Mouse (Mus musculus) embryo, embryonic 10.5 days (tissue): ENCODE measurements around the gene Lce6a.

ENCODE experiments used
- DNase-seq: peaks from one replicate; pipeline ENCODE4 v3.0.0-alpha.2; 2015; ENCODE audit warnings: low spot score

Gene Lce6a

GRCm38 (mm10) chr3:92621560-92621959 is at the start of gene Lce6a:
Lce6a (minus strand) TSS chr3:92621660.
- DNase-seq: no peak

GRCm38 (mm10) chr3:92670215-92670614 is 48.8 kb upstream of the Lce6a start, which contains the start of gene Lce1a2:
Lce1a2 (minus strand) TSS chr3:92670315.
- DNase-seq: no peak

- DNase-seq: no peak
Measured at GRCm38 (mm10) chr3:92656826-92657225, 35.4 kb upstream of the Lce6a start, which contains the start of gene Lce1b. Lce1b (minus strand) TSS chr3:92656926.

- DNase-seq: no peak
Measured at GRCm38 (mm10) chr3:92648207-92648606, 26.7 kb upstream of the Lce6a start, which contains the start of gene Lce1a1. Lce1a1 (minus strand) TSS chr3:92648307.

- no peak for DNase-seq
Measured at GRCm38 (mm10) chr3:92639854-92640253, 18.4 kb upstream of the Lce6a start.

- DNase-seq: no peak
Measured at GRCm38 (mm10) chr3:92638653-92638991, 17.2 kb upstream of the Lce6a start.

GRCm38 (mm10) chr3:92637745-92638652 is 16.5 kb upstream of the Lce6a start:
- peak; percentile 1 for DNase-seq

GRCm38 (mm10) chr3:92609804-92610203 is 11.7 kb downstream of the Lce6a start:
- no peak for DNase-seq

- no peak for DNase-seq
Measured at GRCm38 (mm10) chr3:92607392-92607791, 14.1 kb downstream of the Lce6a start, which contains the start of gene 2210017I01Rik. 2210017I01Rik (minus strand) TSS chr3:92607492.

GRCm38 (mm10) chr3:92602169-92602568 is 19.3 kb downstream of the Lce6a start:
- DNase-seq: peak; percentile 66

- no peak for DNase-seq
Measured at GRCm38 (mm10) chr3:92600456-92600855, 21.0 kb downstream of the Lce6a start.

GRCm38 (mm10) chr3:92599973-92600372 is 21.5 kb downstream of the Lce6a start:
- DNase-seq: no peak

GRCm38 (mm10) chr3:92598429-92598828 is 23.0 kb downstream of the Lce6a start:
- DNase-seq: no peak

- no peak for DNase-seq
Measured at GRCm38 (mm10) chr3:92588858-92589257, 32.6 kb downstream of the Lce6a start, which contains the start of gene Smcp. Smcp (minus strand) TSS chr3:92588997.

- DNase-seq: no peak
Measured at GRCm38 (mm10) chr3:92587190-92587589, 34.3 kb downstream of the Lce6a start.

- no peak for DNase-seq
Measured at GRCm38 (mm10) chr3:92585055-92585454, 36.4 kb downstream of the Lce6a start.

- DNase-seq: no peak
Measured at GRCm38 (mm10) chr3:92583164-92583826, 38.2 kb downstream of the Lce6a start.

GRCm38 (mm10) chr3:92579508-92579907 is 42.0 kb downstream of the Lce6a start:
- no peak for DNase-seq

GRCm38 (mm10) chr3:92578652-92579413 is 42.6 kb downstream of the Lce6a start:
- no peak for DNase-seq

- DNase-seq: no peak
Measured at GRCm38 (mm10) chr3:92573449-92574041, 47.9 kb downstream of the Lce6a start, which contains the start of gene Ivl. Ivl (minus strand) TSS chr3:92573735.

GRCm38 (mm10) chr3:92572514-92573155 is 48.8 kb downstream of the Lce6a start:
- DNase-seq: no peak
